Mouse (Mus musculus) hindlimb bud, embryonic 11.5 days (tissue): ENCODE data around the gene Scrg1.
"Not testable (repeated sequence)": the region's sequence is repeated elsewhere in the genome, so short reads cannot be mapped to it uniquely, and the experiment has no call there.

Experiments used
- DNase-seq: peaks from one replicate; pipeline ENCODE4 v3.0.0-alpha.2; 2012; ENCODE audit warnings: low read depth, low spot score; ENCODE audit errors: extremely low spot score

The Scrg1 gene

GRCm38 (mm10) chr8:57455765-57456164 is at the start of gene Scrg1:
TSS of gene Scrg1 (plus strand) at chr8:57455923.
- no peak for DNase-seq

- no peak for DNase-seq
Measured at GRCm38 (mm10) chr8:57406366-57406765, 49.4 kb upstream of the Scrg1 start.

- DNase-seq, result no peak
Measured at GRCm38 (mm10) chr8:57409333-57409732, 46.4 kb upstream of the Scrg1 start.

- no peak for DNase-seq
Measured at GRCm38 (mm10) chr8:57409779-57410472, 45.8 kb upstream of the Scrg1 start.

GRCm38 (mm10) chr8:57410473-57410863 is 45.3 kb upstream of the Scrg1 start:
- no peak for DNase-seq

GRCm38 (mm10) chr8:57411366-57411765 is 44.4 kb upstream of the Scrg1 start:
- no peak for DNase-seq

- no peak for DNase-seq
Measured at GRCm38 (mm10) chr8:57416827-57417226, 38.9 kb upstream of the Scrg1 start.

- no peak for DNase-seq
Measured at GRCm38 (mm10) chr8:57426074-57426473, 29.6 kb upstream of the Scrg1 start.

- no peak for DNase-seq
Measured at GRCm38 (mm10) chr8:57427581-57428366, 27.9 kb upstream of the Scrg1 start.

GRCm38 (mm10) chr8:57428566-57428965 is 27.2 kb upstream of the Scrg1 start:
- no peak for DNase-seq

- peak; percentile 49 for DNase-seq
Measured at GRCm38 (mm10) chr8:57429166-57429887, 26.4 kb upstream of the Scrg1 start.

GRCm38 (mm10) chr8:57429888-57430274 is 25.8 kb upstream of the Scrg1 start:
- not testable (repeated sequence) for DNase-seq

GRCm38 (mm10) chr8:57430901-57431300 is 24.8 kb upstream of the Scrg1 start:
- DNase-seq, result no peak

GRCm38 (mm10) chr8:57432802-57433201 is 22.9 kb upstream of the Scrg1 start:
- DNase-seq, result no peak

GRCm38 (mm10) chr8:57435768-57436436 is 19.8 kb upstream of the Scrg1 start:
- no peak for DNase-seq

GRCm38 (mm10) chr8:57436437-57436796 is 19.3 kb upstream of the Scrg1 start:
- DNase-seq, result no peak

- no peak for DNase-seq
Measured at GRCm38 (mm10) chr8:57441131-57441530, 14.6 kb upstream of the Scrg1 start.

- no peak for DNase-seq
Measured at GRCm38 (mm10) chr8:57441556-57441955, 14.2 kb upstream of the Scrg1 start.

GRCm38 (mm10) chr8:57443289-57443688 is 12.4 kb upstream of the Scrg1 start:
- no peak for DNase-seq

- DNase-seq, result not testable (repeated sequence)
Measured at GRCm38 (mm10) chr8:57445901-57446300, 9.8 kb upstream of the Scrg1 start.

- no peak for DNase-seq
Measured at GRCm38 (mm10) chr8:57450726-57451125, 5.0 kb upstream of the Scrg1 start.
